Mouse (Mus musculus) testis, adult 2 months (tissue): ENCODE data around the gene Togaram2. TPM values are rescaled to one million over a fixed set of nuclear protein-coding genes. Genes with fewer than 3 reads are reported as not detected.

Experiments
- H3K27ac ChIP-seq: fragments of 200-500 bp; 2 replicates; pipeline ENCODE4 v1.5.1; 2012; ENCODE audit warnings: low read depth, low read length; ENCODE audit not compliant: control insufficient read depth, insufficient read depth
- H3K27me3 ChIP-seq: fragments of 200-500 bp; 2 replicates; pipeline ENCODE4 v1.6.1; 2012; ENCODE audit warnings: mild to moderate bottlenecking, low read length, moderate library complexity; ENCODE audit not compliant: control insufficient read depth, insufficient read depth
- H3K36me3 ChIP-seq: fragments of 200-500 bp; 2 replicates; pipeline ENCODE4 v1.6.1; 2012; ENCODE audit warnings: mild to moderate bottlenecking, low read length; ENCODE audit not compliant: control insufficient read depth, insufficient read depth
- H3K4me1 ChIP-seq: fragments of 200-500 bp; 2 replicates; pipeline ENCODE4 v1.6.1; 2012; ENCODE audit warnings: low read length; ENCODE audit not compliant: control insufficient read depth, insufficient read depth
- H3K4me3 ChIP-seq: fragments of 200-500 bp; 2 replicates; pipeline ENCODE4 v1.5.1; 2012; ENCODE audit warnings: low read depth, mild to moderate bottlenecking, low read length, moderate library complexity, mixed read lengths; ENCODE audit not compliant: control insufficient read depth
- CTCF ChIP-seq: fragments of 200-500 bp; IDR thresholded peaks from 2 replicates; pipeline ENCODE4 v1.5.1; 2012; ENCODE audit warnings: low read depth, mild to moderate bottlenecking, inconsistent platforms, low read length, moderate library complexity; ENCODE audit not compliant: control insufficient read depth, insufficient read depth, insufficient replicate concordance
- POLR2A ChIP-seq: fragments of 200-500 bp; IDR thresholded peaks from 2 replicates; pipeline ENCODE4 v1.6.1; 2012; ENCODE audit warnings: low read depth, mild to moderate bottlenecking, inconsistent platforms, low read length, moderate library complexity; ENCODE audit not compliant: control insufficient read depth
- polyA plus RNA-seq: library from polyadenylated mRNA; depleted of rRNA; stranded (reverse); fragments of >200 nt; gene quantifications from 2 replicates; pipeline ENCODE4 v1.2.3, GENCODE M21; 2012

Togaram2 gene
- polyA plus RNA-seq, 1 experiment, result 1.7 TPM

DNA sequence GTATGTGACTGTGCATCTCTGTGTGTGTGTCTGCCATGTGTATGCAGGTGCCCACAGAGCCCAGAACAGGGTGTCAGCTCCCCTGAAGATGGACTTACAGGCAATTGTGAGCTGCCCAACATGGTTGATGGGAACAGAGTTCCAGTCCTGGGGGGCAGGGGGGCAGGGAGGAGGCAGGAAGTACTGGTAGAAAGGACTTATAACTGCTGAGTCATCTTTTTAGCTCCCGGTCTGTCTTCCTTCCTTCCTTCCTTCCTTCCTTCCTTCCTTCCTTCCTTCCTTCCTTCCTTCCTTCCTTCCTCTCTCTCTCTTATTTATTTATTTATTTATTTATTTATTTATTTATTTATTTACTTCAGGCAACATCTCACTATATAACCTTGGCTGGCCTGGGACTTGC lies 8.9 kb upstream of the Togaram2 start:
- no peak for TF ChIP-seq POLR2A
- TF ChIP-seq CTCF, result no peak
- no peaks in the 10 kb centered on the region for H3K27me3 ChIP-seq
- H3K27ac ChIP-seq, result no peak overlapping the region

DNA sequence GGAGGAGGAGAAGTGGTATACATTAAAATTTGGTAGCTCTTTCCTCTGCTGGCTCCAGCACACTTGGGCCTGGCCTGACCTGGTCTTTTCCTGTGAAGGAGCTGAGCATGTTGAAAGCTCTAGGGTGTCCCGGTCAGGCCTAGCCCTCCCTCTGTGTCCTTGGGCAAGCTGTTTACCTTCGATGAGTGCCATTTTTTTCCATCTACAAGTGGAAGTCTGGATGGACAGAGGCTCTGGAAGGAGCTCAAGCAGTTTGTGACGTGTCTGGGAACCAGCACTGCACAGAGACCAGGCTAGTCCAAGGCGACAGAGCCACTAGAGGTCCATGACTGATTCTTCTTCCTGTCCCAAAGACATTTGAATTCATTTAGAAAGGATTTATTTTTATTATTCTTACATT lies 7.9 kb upstream of the Togaram2 start:
- no peak overlapping the region for H3K27ac ChIP-seq
- TF ChIP-seq POLR2A, result no peak
- no peak for TF ChIP-seq CTCF
- H3K36me3 ChIP-seq, result no peaks in the 10 kb centered on the region
- peaks cover 7% of the 10 kb centered on the region for H3K4me1 ChIP-seq
- H3K4me3 ChIP-seq, result no peak overlapping the region
- H3K27me3 ChIP-seq, result no peaks in the 10 kb centered on the region

More for the DNA sequence above, 8.9 kb upstream of the Togaram2 start:
- Histone ChIP-seq H3K4me1 (peaks cover 7% of the 10 kb centered on the region), H3K4me3 (no peak overlapping the region), H3K36me3 (no peaks in the 10 kb centered on the region)

DNA sequence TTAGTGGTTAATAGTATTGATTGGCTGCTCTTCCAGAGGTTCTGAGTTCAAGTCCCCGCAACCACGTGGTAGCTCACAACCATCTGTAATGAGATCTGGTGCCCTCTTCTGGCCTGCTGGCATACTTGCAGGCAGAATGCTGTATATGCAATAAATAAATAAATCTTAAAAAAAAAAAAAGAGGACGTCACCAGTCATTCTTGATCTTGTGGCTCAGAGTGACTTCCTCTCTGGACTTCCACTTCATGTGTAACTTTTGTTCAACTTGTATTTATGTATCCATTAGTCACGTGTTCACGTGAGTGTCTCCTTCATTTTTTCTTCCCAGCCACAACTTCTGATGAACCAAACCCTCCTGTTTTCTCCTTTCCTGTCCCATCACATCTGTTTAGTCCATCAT lies 3.5 kb upstream of the Togaram2 start:
- H3K27me3 ChIP-seq, result no peaks in the 10 kb centered on the region
- H3K36me3 ChIP-seq, result no peaks in the 10 kb centered on the region
- TF ChIP-seq POLR2A (no peak), CTCF (no peak)
- H3K27ac ChIP-seq, result no peak overlapping the region
- H3K4me1 ChIP-seq, result no peaks in the 10 kb centered on the region
- H3K4me3 ChIP-seq, result no peak overlapping the region

DNA sequence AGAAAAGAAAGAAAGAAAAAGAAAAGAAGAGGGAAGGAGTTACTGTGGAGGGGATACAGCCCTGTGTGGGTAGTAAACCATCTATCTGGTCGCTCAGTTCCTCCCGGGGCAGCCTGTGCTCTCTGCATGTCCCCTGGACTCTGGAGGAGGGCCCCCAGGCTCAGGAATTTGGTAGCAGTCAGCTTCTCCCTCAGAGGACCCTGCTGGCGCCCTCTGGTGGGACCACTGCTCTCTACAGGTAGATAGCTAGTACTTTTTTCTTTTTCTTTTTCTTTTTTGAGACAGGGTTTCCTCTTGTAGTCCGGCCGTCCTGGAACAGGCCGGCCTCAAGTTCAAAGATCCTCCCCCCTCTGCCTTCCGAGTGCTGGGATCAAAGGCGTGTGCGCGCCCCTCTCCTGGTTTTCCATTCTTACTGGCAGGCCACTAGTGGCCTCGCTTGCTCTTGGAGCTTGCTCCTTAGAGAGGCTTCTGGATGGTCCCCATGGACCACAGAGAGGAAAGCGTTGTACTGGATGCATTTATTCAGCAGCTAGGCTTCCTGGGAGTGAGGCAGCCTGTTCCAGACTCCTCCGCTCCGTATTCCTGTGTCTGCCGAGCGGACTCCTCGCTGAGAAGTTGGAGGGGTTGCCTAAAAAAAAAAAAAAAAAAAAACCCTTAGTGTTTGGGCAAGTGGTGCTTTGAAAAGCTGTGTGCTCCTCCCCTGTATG lies 1.1 kb upstream of the Togaram2 start:
- TF ChIP-seq POLR2A, result no peak
- TF ChIP-seq CTCF, result peak; percentile 45
- H3K4me1 ChIP-seq, result peaks cover 4% of the 10 kb centered on the region; the same call in 1 of the 2 replicates
- H3K27ac ChIP-seq, result no peak overlapping the region
- no peaks in the 10 kb centered on the region for H3K27me3 ChIP-seq
- H3K36me3 ChIP-seq, result no peaks in the 10 kb centered on the region
- no peak overlapping the region for H3K4me3 ChIP-seq

DNA sequence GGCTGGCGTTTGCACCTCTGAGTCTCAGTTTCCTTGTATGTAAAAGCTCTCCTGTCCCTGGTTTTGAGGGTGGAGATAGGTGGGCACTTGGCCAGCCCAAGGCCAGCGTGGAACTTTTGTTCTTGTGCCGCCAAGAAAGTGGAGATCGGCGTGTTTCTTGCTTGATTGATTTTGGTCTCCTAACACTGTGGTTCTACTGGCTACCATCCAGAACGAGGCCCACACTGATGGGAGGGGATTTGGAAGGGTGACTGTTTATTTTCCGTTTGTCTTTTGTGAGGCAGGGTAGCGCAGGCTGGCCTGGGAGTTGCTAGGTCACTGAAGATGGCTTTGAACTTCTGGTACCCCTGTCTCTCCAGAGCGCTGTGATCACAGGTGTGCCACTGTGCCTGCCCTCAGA lies 875 bp downstream of the Togaram2 start:
- Histone ChIP-seq H3K4me1 (peaks cover 4% of the 10 kb centered on the region; the same call in 1 of the 2 replicates), H3K27me3 (no peaks in the 10 kb centered on the region), H3K27ac (no peak overlapping the region), H3K36me3 (no peaks in the 10 kb centered on the region), H3K4me3 (no peak overlapping the region)
- TF ChIP-seq POLR2A (no peak), CTCF (no peak)

DNA sequence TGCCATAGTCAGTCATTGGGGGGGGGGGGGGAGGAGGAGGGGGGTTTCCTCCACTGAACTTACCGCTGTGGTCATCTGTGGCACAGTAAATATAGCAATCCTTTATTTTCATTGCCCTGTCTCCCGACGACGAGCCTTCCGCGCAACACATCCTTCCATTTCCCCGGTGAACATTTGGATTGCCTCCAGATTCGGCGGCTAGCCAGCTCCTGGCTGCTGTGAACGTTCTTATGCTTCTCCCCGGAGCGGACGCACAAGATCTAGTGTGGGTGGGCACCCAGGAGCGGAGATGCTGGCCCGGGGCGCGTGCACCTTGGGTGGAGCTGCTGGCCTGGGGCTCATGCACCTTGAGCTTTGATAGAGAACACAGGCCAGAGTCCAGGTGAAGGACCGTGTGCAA lies 1.8 kb downstream of the Togaram2 start:
- TF ChIP-seq POLR2A (no peak), CTCF (no peak)
- no peaks in the 10 kb centered on the region for H3K36me3 ChIP-seq
- H3K27me3 ChIP-seq, result no peaks in the 10 kb centered on the region
- H3K27ac ChIP-seq, result no peak overlapping the region
- no peak overlapping the region for H3K4me3 ChIP-seq
- peaks cover 4% of the 10 kb centered on the region; the same call in 1 of the 2 replicates for H3K4me1 ChIP-seq

DNA sequence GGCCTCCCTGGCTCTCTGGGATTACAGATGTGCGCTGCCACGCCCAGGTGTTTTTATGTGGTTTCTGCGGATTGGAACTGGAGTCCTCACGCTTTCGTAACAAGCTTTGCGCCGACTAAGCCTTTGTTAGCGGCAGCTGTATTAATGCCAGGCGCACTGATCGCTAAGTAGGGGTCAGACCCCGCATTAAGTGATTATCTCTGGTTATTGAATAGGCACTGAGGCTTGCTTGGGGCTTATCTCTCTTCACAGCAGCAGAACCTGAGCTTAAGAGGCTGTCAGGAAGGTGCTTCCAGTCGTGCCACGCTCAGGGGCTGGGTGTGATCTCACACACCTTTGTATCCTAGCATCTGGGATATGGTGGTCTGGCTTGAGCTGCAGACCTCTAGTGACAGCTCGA lies 8.6 kb downstream of the Togaram2 start:
- H3K4me3 ChIP-seq, result no peak overlapping the region
- H3K36me3 ChIP-seq, result no peaks in the 10 kb centered on the region
- no peak for TF ChIP-seq POLR2A
- no peak for TF ChIP-seq CTCF
- H3K27ac ChIP-seq, result no peak overlapping the region
- peaks cover 3% of the 10 kb centered on the region; the same call in 1 of the 2 replicates for H3K4me1 ChIP-seq
- no peaks in the 10 kb centered on the region for H3K27me3 ChIP-seq

DNA sequence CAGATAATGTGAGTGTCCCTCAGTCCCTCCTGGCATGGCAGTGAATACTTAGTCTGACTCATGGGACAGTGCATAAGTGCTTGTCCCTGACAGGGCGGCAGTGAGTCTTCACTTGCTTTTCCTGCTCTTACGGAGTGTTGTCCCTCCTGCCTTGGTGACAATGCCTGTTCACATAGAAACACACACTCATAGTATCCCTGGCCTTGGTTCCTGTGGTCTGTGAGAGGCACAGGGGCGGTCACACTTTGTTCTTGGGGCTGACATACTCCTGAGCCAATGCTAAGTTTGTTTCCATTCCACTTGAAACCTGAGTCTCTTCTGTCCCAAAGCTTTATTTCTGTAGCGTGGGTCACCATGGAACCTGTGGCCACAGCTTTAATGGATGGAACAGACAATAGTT lies 9.3 kb downstream of the Togaram2 start:
- no peak for TF ChIP-seq CTCF
- no peak for TF ChIP-seq POLR2A
- H3K27me3 ChIP-seq, result no peaks in the 10 kb centered on the region
- H3K4me3 ChIP-seq, result no peak overlapping the region
- no peaks in the 10 kb centered on the region for H3K36me3 ChIP-seq
- H3K4me1 ChIP-seq, result peaks cover 3% of the 10 kb centered on the region; the same call in 1 of the 2 replicates
- H3K27ac ChIP-seq, result no peak overlapping the region
